8 mouse cellular contexts compared by ENCODE assay signal in the genomic region with DNA sequence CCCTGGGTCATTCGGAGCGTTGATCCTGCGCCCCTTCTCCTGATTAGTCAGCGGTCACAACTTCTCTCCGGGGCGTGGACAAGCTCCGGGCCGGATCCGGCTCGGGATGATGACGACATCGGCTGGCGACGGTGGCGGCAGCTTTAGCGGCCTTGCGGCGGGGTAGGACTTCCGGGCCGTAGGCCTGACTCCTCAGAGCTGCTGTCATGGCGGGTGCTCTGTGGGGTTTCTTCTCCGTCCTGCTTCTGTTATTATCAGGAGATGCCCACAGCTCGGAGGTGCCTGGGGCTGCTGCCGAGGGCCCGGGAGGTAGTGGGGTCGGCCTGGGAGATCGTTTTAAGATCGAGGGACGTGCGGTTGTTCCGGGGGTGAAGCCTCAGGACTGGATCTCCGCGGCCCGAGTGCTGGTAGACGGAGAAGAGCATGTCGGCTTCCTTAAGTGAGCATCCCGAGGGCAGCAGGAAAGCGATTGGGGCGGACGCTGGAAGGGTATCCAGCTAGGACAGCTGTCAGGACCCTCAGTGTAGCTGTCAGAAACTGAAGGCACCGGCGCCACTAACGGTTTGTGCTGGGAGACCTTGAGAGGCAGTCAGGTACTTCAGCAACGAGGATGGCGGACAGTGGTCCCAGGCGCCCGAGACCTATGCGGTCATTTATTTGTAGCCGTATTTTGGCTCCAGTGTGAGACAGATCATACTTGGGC. TPM values are rescaled to one million over a fixed set of nuclear protein-coding genes. Genes with fewer than 3 reads are reported as not detected.
A peak's percentile ranks its signal among the peaks of the same experiment; 100 is the strongest.
DNase-seq lines count a peak whose midpoint lies in the region; ATAC-seq lines count a peak whose summit lies in the region.

A gene (plus strand): TSS at position 136 of the 703 bp plus-strand sequence.

- peaks cover 2% of the 10 kb centered on the region for H3K4me1 ChIP-seq in brown adipose tissue, adult 24 weeks (ENCODE audit: control insufficient read depth, insufficient read depth, insufficient read length, low read length)
- H3K4me1 ChIP-seq in heart, embryonic 14.5 days (ENCODE audit: control insufficient read depth in 2 of 2, insufficient read depth in 2 of 2, low read length in 2 of 2): peaks cover 0 to 13% of the 10 kb centered on the region in 2 experiments; a peak in 2 of 4 replicates
- H3K4me1 ChIP-seq in liver, embryonic 13.5 days (replicated peaks): peaks cover 17% of the 10 kb centered on the region
- peaks cover 2% of the 10 kb centered on the region; the same call in 1 of the 2 replicates for H3K4me1 ChIP-seq in stomach, embryonic 16.5 days (ENCODE audit: control insufficient read depth, insufficient read depth, low read length)

- no peaks in the 10 kb centered on the region; the same call in 1 of the 2 replicates for H3K9me3 ChIP-seq in heart, embryonic 14.5 days (ENCODE audit: control insufficient read depth, low read length)
- H3K9me3 ChIP-seq in liver, embryonic 13.5 days (replicated peaks): no peaks in the 10 kb centered on the region
- H3K9me3 ChIP-seq in stomach, embryonic 16.5 days (replicated peaks; ENCODE audit: control insufficient read depth, low read length): no peaks in the 10 kb centered on the region

- H3K36me3 ChIP-seq in heart, embryonic 14.5 days (ENCODE audit: control insufficient read depth, insufficient read depth, low read length): peaks cover 3% of the 10 kb centered on the region
- H3K36me3 ChIP-seq in liver, embryonic 13.5 days: peaks cover 11% of the 10 kb centered on the region
- H3K36me3 ChIP-seq in stomach, embryonic 16.5 days (ENCODE audit: control insufficient read depth, insufficient read depth, low read length): no peaks in the 10 kb centered on the region

- H3K9ac ChIP-seq in heart, embryonic 14.5 days (ENCODE audit: low read length): peak within 1 kb of the TSS; percentile 89
- peak within 1 kb of the TSS; percentile 89 for H3K9ac ChIP-seq in liver, embryonic 13.5 days
- peak within 1 kb of the TSS; percentile 84 for H3K9ac ChIP-seq in stomach, embryonic 16.5 days (ENCODE audit: low read length)

- DNase-seq in CD4-positive, CD25-positive, alpha-beta regulatory T cell, adult 2 months (ENCODE audit: low read depth, low spot score): peak; percentile 96
- DNase-seq in fibroblast of lung, adult 2 months (ENCODE audit: low read depth): peak; percentile 89
- DNase-seq in kidney, postnatal 14 days: peak; percentile 97
- DNase-seq in liver, embryonic 13.5 days: peak; percentile 95
- DNase-seq in neural tube, embryonic 10.5 days (ENCODE audit: extremely low spot score, low spot score): peak; percentile 97

- peak; percentile 91 for ATAC-seq in heart, embryonic 14.5 days (ENCODE audit: insufficient number of reproducible peaks, insufficient read depth, low FRiP score, low read depth)
- peak; percentile 99 for ATAC-seq in liver, embryonic 13.5 days (ENCODE audit: low read depth)
- ATAC-seq in stomach, embryonic 16.5 days (ENCODE audit: insufficient read depth, low FRiP score): peak; percentile 97

- peak within 1 kb of the TSS; percentile 81 for H3K4me3 ChIP-seq in brown adipose tissue, adult 24 weeks (ENCODE audit: insufficient read depth, low read depth, low read length)
- peak within 1 kb of the TSS; percentile 64 to 98 for H3K4me3 ChIP-seq in heart, embryonic 14.5 days (ENCODE audit: control insufficient read depth in 1 of 2, insufficient read depth in 1 of 2, low read depth in 1 of 2, low read length in 2 of 2)
- H3K4me3 ChIP-seq in liver, embryonic 13.5 days (replicated peaks): peak within 1 kb of the TSS; percentile 81
- peak within 1 kb of the TSS; percentile 95 for H3K4me3 ChIP-seq in stomach, embryonic 16.5 days (replicated peaks; ENCODE audit: low read length)

- peak within 1 kb of the TSS; percentile 81 for H3K4me2 ChIP-seq in heart, embryonic 14.5 days (ENCODE audit: low read length)
- peak within 1 kb of the TSS; percentile 76 for H3K4me2 ChIP-seq in liver, embryonic 13.5 days
- peak within 1 kb of the TSS; percentile 96 for H3K4me2 ChIP-seq in stomach, embryonic 16.5 days (ENCODE audit: low read depth, low read length)

- H3K27me3 ChIP-seq in heart, embryonic 14.5 days (ENCODE audit: control insufficient read depth, insufficient read depth, low read length): no peaks in the 10 kb centered on the region
- H3K27me3 ChIP-seq in liver, embryonic 13.5 days: no peaks in the 10 kb centered on the region
- no peaks in the 10 kb centered on the region for H3K27me3 ChIP-seq in stomach, embryonic 16.5 days (ENCODE audit: control insufficient read depth, insufficient read depth, low read length)

- under 1% methylated on average over 49 of the region's 49 CpGs for WGBS in heart, embryonic 14.5 days
- under 1% methylated on average over 49 of the region's 49 CpGs for WGBS in liver, embryonic 13.5 days (ENCODE audit: insufficient replicate concordance)
- WGBS in stomach, embryonic 16.5 days: under 1% methylated on average over 49 of the region's 49 CpGs

- H3K27ac ChIP-seq in brown adipose tissue, adult 24 weeks (replicated peaks; ENCODE audit: low read depth, low read length): peak within 1 kb of the TSS; percentile 84
- H3K27ac ChIP-seq in heart, embryonic 14.5 days (replicated peaks in 1 of 2; ENCODE audit: control insufficient read depth in 1 of 2, insufficient read depth in 1 of 2, low read depth in 2 of 2, low read length in 2 of 2): peak within 1 kb of the TSS; percentile 85 to 91
- H3K27ac ChIP-seq in liver, embryonic 13.5 days: peak within 1 kb of the TSS; percentile 78
- H3K27ac ChIP-seq in stomach, embryonic 16.5 days (ENCODE audit: low read length): peak within 1 kb of the TSS; percentile 69; the same call in 1 of the 2 replicates

RNA-seq across cellular contexts. Expression of the gene that starts here (rescaled TPM):
- 29.3 TPM in 2 replicates for polyA plus RNA-seq in brown adipose tissue, adult 24 weeks (2012; ENCODE audit: insufficient read depth, insufficient read length, missing spikeins)
- polyA plus RNA-seq in heart, embryonic 14.5 days (2014; fragmentation: Nextera tagmentation; extraction: Ambion mirVana): 18.1 and 20.1 TPM in 2 replicates
- 16.0 and 16.7 TPM in 2 replicates for polyA plus RNA-seq in liver, embryonic 13.5 days (2015; fragmentation: Nextera tagmentation; extraction: Ambion mirVana)
- polyA plus RNA-seq in stomach, embryonic 16.5 days (2015; fragmentation: Nextera tagmentation; extraction: Ambion mirVana): 22.0 and 22.1 TPM in 2 replicates

Comparison
In these comparisons a context has a peak if more than half of its experiments do, and no peak if none do; other contexts are left out.
1. Peak in every context shown above with its lines: DNase-seq, ATAC-seq, H3K4me3 ChIP-seq and H3K27ac ChIP-seq.